Mouse (Mus musculus) frontal cortex, adult 2 months (tissue): ENCODE data around the gene Itpr1. TPM values are rescaled to one million over a fixed set of nuclear protein-coding genes. Genes with fewer than 3 reads are reported as not detected.

ENCODE experiments used
- DNase-seq, 2 experiments: peaks; one replicate each; pipeline ENCODE4 v3.0.0; 2022; ENCODE audit warnings: low spot score in 1 of 2; ENCODE audit errors: extremely low spot score in 1 of 2
- polyA plus RNA-seq: library from polyadenylated mRNA; depleted of rRNA; stranded (reverse); fragments of >200 nt; gene quantifications from 2 replicates; pipeline ENCODE4 v1.2.3, GENCODE M21; 2012

The Itpr1 gene
- polyA plus RNA-seq, 1 experiment, result 128 TPM

DNA sequence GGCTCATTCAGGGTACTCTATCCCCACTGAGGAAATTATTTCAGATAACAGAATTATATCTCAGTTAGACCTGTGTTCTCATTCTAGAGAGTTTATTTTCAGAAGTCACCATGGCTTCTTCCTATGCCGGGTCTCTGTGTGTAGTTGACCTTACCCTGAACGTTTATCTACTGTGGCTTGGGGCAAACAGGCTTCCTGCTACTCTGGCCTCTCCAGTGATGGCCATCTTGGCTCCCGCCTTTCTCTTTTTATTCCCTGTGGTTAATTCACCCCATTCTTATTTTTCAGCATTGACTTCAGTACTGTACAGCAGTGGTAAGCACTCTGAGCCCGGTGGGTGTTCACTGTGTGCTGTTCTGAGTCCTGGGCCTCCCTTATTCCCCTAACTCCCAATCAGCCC is 25.1 kb downstream of the Itpr1 start:
- DNase-seq, result no peak

DNA sequence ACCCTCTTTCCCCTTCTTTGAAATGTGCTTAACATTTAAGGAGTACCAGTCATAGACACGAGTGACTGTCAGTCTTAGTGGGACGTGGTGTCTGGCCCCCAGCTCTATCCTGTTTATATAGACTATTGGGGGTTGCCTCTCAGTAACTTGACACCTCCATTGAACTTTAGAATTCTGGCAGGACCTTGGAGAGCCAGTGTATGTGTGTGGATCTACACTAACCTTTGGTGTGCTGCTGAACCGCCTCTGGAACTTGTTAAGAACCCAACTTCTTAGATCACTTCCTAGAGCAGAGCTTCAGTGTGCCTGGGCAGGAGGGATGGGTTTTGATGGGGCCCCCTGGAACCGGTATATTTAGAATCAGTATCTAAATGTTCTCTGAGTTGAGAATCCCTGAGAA is 26.2 kb downstream of the Itpr1 start:
- no peak for DNase-seq

DNA sequence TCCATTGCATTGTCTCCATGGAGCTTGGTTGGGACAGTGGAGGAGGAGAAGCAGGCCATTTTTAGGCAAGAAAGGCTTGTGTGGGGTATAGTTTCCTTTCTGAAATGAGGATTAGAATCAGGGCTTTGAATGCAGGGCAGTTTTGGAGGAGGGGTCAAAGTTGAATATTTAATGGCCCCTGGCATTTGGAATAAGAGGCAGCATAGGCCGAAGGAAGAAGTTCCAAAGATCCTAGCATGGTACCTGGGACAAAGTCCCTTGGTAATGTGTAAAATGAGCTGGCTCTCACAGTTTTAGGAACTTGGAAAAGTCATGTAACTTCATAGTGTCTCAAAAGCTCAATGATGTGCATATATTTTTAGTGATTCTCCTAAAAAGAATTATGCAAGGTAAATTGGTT is 27.1 kb downstream of the Itpr1 start:
- no peak for DNase-seq

DNA sequence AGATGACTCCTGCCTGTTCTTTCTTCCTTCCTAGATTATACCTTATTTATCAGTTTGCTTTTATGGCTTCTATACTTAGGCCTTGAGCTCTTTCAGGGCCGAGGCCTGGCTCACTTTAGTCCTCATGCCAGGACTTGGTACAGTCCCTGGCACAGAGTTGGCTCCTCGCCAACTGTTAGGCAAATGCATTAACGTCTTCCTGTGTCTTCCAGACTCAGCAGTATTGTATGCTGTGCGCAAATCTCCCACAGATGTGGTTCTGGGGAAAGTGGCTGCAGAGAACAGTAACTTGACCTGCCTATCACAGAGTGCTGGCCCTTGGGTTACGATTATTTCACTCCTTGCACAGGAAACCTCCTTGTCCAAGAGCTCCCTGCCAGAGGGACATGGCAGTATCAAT is 27.9 kb downstream of the Itpr1 start:
- no peak for DNase-seq

DNA sequence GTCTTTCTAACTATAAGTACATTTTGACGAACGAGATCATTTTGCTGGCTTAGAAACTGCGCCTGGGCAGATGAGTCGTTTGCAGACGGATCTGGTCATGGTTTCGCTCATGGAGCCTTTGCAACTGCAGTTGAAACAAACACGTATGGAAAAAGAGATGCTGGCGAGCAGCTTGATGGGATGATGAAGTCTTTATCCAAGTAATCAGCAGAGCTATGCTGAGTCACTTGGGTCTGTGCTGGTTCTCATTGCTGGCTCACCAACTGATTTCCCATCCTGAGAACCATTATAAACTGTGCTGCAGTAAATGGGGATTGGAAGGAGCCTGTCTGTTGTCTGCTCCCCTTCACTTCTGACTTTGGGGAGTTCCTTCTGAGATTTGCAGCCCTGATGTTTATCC is 31.7 kb downstream of the Itpr1 start:
- no peak for DNase-seq

DNA sequence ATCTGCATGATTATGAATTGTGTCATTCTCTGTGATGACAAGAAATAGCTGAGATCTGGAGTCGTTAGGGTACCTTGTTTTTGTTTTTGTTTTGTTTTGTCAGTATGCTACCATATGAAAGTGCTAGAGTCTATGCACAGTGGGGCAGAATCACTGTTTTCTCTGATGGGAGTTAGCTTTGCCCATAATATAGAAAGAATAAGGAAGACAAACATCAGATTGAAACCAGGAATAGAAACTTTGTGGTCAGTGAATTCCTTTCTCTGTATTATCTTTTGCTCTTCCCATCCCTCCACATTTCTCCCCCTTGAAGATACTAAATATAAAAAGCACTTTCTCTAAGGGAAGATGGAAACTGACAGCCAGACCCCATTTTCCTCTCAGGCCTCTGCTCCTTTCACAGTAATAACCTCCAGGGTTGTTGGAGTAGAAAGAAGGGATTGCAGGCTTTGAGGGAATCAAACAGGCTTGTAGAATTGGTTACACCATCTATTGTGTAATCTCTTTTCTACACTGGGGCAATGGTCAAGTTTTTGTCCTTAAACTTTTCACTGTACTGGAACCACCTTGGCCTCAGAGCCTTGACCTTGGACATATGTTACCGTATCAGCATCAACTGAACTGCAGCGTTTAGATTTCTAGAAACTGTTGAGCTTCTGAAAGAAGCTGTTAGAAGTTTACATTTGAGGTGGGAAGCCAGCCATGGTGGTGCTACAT is 33.6 kb downstream of the Itpr1 start:
- no peak for DNase-seq

DNA sequence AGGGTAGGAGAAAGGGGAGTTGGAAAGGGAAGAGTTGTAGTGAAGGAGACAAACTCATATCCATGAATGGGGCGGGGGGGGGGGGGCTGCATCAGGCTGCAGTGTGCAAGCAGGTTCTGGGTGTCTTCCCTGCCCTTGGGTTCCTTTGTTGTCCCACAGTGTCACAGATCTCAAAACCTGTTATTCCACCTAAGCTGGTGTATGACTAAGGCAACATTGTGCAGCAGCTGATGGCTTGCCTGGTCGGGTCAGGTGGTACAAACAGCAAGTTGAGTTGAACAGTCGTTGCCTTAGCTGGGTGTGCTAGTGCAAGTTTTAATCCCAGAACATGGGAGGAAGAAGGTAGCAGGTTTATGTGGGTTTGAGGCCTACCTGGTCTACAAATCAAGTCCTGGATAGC is 34.3 kb downstream of the Itpr1 start:
- no peak for DNase-seq

DNA sequence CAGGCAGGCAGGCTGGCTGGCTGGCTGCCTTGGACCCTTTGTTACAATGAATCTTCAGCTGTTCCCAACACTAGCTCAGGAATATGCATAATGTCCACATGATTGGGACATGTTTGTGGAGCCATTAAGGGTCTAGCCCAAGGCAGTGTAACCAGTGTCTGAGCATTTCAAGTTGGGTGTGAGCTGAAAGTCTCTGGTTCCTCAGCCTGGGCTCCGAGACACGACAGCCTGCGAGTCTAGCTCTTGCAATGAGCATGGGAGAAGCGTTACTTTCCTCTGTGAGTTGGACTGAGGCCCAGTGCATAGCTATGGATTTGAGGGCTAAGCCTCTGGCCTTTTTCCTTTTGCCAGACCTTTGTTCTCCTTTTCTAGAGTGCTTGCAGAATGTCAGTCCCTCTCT is 35.6 kb downstream of the Itpr1 start:
- no peak for DNase-seq

DNA sequence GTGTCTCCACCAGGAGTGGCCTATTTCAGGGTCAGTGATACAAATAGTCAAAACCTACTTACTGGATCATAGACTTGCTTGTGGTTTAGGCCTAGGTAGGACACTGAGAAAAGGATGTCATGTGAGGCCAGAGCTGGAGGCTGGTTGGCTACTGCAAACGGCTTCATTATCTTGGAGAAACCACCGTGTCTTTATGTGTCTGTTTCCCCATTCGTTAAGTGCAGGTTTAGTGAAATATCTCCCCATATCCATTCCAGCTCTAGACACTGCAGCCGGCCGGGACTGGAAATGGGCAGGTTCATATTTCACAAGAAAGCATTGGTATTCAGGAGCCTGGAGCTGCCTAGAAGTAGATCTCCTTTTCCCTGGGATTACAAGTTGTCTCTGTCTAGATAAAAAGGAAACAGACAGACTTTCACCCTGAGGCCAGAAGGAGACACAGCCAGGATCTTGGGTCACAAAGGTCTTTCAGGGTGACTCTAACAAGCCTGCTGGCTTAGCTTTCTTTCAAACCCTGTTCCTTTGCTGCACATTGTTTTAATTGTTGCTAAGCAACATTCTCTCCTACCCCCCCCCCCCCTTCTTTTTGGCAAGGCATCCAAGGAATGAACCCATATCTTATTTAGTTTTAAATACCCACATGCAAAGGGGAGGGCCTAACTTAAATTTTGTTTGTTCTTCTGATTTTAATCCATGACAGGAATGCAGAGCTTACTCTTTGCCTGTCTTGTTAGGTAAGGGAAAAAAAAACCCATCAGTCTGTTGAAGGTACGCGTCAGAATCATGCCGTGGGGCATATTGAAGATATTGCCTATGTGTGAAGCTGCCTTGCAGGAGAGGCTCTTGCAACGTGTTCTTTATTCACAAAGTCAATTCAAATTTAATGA is 36.4 kb downstream of the Itpr1 start:
- no peak for DNase-seq

DNA sequence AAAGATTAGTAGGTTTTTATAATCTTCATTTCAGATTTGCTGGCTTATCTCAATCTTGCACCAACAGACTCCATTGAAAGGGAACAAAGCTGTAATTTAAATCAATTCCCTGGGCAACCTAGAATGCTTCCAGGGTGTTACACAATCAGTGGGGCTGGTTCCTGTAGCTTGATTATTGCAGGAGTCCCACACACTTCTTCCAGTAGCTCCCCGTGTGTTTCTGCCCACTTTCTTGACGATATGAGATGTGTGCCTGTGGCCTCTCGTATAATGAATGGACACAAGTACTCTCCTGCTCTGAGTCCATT is 37.0 kb downstream of the Itpr1 start:
- no peak for DNase-seq

DNA sequence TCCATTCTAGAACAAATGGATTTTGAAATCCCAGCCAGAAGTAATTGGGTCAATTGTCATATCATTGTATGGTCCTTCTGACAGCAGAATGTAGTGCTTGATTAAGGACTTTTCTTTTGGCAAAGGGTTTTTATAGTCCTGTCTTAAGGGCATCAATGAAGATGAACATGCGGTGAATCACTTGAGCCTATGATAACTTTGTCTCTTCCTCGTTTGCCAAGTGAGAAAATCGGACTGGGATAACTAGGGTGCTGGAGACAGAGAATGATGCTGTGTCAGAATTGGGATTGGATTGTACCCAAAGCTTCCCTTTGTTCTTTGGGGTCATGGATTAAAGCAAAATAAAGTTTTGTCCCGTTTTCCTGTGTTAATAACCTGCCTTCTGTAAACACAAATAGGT is 37.5 kb downstream of the Itpr1 start:
- no peak for DNase-seq

DNA sequence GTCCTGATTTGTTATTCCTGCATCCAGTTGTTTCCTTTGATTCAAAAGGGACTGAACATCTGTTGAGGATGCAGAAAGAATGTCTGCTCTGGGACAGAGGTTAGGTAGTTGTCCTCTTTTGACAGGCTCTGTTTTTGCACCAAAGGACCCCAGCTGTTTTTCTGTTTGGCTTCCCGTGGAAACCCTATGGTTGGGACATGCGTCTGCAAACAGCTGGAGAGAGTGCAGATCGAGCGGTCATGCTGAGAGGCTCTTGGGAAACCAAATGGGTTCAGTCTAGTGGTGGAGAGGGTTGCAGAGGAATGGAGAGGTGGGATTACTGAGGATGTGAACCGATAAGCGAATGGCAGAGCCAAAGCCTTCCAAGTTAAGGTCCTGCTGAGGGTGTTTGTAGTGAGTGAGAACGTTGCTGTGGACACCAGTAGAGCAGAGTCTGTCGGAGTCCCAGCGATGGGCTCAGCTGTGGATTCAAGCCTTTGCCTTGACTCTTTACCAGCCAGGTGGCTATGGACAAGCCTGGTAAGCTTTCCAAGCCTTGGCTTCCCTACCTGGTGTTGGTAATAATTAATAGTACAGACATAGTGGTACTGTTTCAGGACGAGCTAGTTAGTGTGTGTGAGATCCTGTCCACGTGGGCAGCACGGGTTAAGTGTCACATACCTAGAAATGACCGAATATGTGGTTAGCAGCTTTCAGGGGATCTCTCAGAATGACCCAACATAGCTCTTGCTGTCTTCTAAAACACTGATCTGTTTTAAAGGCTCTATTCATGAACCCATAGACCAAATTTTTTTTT is 39.9 kb downstream of the Itpr1 start:
- no peak for DNase-seq

DNA sequence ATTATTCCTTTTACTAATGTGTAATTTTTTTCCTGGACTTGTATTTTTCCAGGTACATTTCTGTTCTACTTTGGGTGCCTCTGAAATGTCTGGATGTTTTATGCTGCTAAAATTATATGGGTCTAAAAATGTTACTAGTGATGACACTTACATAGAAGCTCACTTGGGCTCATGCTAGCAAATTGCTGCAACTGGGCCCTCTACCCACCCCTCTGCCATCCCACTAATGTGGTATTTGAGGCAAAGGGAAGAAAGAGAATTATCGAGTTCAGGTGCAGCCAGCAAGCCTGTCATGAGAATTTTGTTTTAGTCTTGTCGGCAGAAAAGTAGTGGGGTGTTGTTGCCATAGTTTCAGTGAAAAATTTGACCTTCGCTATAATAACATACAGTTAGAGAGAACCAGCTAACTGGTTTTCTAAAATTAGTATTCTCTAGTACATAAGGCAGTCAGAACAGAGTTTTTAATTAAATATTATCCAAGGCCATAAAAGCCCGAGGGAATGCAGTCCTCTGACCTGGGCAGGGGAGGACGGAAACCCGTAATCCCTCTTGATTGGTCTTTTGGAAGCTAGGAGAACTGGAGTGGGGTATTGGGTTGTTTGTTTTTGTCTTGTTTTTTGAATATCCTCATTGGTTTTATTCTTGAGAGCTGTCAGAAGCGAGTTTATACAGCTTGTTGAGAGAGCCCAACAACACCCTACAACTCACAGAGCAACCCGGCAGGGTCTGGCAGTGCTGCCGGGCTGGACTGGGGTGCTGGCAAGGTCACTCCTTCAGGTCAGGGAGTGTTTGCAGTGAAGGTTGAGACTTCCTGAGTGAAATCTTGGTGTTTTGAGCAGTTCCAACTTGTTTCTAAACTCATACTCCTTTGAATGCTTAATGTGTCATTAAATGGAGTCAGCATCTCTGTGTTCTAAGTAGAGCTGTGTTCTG is 41.5 kb downstream of the Itpr1 start:
- DNase-seq, result no peak

DNA sequence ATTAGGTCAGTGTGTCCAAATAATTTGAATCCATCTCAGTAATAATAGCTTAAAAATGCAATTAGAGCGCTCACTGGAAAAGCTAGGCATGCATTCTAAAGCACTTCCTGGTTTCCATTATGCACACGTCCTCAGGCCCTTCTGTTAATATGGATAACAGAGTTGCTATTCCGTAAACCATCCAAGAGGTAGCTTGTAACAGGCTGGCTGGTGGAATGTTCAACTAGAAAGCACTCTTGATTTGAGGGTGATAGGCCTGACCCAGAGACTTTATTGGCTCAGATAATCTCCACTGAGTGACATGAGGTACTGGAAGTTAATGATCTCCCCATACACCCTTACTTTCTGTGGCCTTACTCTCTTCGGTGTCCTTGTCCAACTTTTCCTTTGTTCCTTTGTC is 43.0 kb downstream of the Itpr1 start:
- no peak for DNase-seq

DNA sequence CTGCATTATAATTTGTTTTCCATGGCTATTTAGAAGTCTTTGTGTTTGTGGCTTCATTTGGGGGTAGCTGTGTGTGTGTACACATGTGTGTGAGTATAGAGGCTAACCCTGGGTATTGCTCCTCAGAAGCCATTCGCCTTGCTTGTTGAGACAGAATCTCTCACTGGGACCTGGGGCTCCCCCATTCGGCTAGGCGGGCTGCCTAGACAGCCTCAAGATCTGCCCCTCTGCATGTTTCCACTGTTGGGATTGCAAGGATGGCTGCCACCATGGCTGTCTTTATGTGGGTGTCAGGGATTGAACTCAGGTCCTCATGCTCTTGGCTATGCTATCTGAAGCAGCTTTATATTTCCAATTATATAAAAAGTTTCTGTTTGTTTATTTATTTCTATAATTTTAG is 44.3 kb downstream of the Itpr1 start:
- no peak for DNase-seq

DNA sequence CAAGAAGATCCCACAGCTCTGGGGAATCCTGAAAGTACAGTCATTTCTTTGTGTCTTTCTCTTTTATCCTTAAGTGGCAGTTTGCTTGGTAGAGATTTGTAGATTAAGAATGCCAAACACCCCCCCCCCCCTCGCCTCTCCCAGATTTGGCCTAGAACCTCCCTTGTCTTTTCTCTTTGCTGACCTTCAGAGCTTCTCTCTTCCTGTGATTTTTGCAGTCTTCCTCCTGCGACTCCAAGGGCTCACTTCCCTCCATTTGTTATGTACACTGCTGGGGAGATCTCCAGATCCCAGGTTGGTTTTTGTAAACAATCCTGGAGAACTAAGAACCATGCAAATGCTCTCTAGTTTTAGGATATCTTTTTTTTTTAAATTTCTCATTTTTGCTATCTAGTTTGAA is 45.7 kb downstream of the Itpr1 start:
- DNase-seq, result no peak

DNA sequence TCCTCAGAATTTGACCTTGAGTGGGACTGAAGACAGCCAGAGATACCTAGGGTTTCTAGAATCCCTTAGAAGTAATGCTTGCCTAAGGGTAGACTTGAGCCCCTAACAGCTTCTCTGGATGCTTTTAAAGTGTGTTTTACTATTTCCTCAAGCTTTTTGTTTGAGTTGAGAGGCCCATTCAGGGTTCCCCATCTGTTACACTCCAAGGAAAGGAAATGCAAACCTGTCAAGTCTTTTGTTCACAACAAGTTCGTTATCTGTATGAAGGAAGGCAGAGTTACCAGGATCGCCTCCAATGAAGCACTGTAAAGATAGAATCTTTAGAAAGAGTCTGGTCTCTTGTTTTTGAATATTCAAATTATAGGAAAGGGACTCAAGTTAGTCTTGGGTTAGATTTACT is 46.8 kb downstream of the Itpr1 start:
- no peak for DNase-seq

DNA sequence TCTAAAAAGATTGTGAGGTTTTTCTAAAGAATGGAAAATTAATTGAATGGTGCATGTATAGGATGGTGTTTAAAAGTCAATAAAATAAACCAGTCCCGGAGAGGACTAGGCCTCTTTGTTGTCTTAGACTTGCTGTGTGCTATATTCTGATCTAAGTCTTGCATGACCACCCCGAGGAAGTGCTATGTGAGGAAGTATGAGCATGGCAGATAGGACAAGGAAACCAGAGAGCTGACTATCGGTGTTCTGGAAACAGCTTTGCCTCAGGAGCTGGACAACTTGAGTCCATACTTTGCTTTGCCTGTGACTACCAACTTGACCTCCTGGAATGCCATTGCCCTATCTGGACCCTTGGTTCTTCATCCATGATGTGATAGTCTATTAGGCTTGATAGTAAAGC is 48.6 kb downstream of the Itpr1 start:
- DNase-seq, result no peak

DNA sequence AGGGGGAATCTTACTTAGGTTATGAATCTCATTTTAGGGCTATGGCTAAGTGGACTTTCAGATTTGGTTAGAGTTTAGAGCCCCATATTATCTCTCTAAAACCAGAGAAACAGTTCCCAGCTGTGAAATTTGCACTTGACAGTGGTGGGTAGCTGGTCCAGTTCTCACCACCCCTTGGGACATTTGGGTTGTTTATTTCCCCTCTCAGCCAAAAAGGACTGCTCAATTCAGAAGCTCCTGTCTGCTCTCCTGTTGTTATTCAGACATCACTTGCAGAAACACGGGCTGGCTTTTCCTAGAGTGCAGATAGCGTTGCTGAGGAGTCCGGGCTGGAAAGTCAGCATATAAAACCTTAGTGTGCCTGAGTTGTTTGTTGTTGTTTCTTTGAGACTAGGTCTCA is 51.3 kb downstream of the Itpr1 start:
- DNase-seq, result no peak

DNA sequence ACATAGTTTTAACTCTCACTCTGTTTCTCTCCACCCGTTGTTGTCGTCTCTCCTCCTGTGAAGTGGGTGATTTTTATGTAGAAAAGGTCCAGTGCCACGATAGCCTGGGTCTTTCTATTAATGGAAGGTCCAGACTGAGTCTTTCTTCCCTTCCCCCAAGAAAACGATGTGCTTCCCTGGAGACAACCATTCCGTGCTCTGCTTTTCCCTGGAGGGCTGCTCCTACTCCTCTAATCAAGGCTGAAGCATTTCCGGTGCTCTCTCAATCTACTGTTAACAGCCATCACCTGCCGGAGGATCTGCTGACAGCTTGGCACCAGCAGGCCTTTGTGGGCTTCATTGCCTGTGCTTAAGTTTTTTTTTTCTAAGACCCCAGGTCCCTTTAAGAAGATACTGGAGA is 60.6 kb downstream of the Itpr1 start:
- no peak for DNase-seq
